Mouse (Mus musculus) midbrain, embryonic 10.5 days (tissue): ENCODE measurements around the gene Hist1h3b. TPM values are rescaled to one million over a fixed set of nuclear protein-coding genes. Genes with fewer than 3 reads are reported as not detected.

ENCODE experiments used
- DNase-seq: peaks from one replicate; pipeline ENCODE4 v3.0.0-alpha.2; 2017; ENCODE audit warnings: low spot score
- H3K27ac ChIP-seq: fragments of 300-500 bp; sonication (generic); replicated peaks from 2 replicates; pipeline ENCODE4 v1.5.1; 2016; ENCODE audit warnings: mild to moderate bottlenecking
- H3K27me3 ChIP-seq: fragments of 300-500 bp; sonication (generic); 2 replicates; pipeline ENCODE4 v1.6.1; 2016; ENCODE audit warnings: low read depth, mild to moderate bottlenecking; ENCODE audit not compliant: poor library complexity, severe bottlenecking
- H3K36me3 ChIP-seq: fragments of 300-500 bp; sonication (generic); 2 replicates; pipeline ENCODE4 v1.6.1; 2016; ENCODE audit warnings: mild to moderate bottlenecking, moderate library complexity
- H3K4me1 ChIP-seq: fragments of 300-500 bp; sonication (generic); 2 replicates; pipeline ENCODE4 v1.6.1; 2016
- H3K4me3 ChIP-seq: fragments of 300-500 bp; sonication (generic); 2 replicates; pipeline ENCODE4 v1.5.1; 2016; ENCODE audit warnings: mild to moderate bottlenecking, moderate library complexity
- H3K9me3 ChIP-seq: fragments of 300-500 bp; sonication (generic); replicated peaks from 2 replicates; pipeline ENCODE4 v1.6.1; 2016; ENCODE audit warnings: mild to moderate bottlenecking
- WGBS: fragments of 180-500 bp; shearing (Covaris S2); methylation state at CpG from one replicate; pipeline ENCODE4 v1.1.7; 2016; 5-methylcytosine and 5-hydroxymethylcytosine counted together
- microRNA-seq: library from miRNA; unstranded; fragments of <30 nt; microRNA quantifications from one replicate; pipeline ENCODE4, GENCODE M21; 2017
- polyA plus RNA-seq: library from polyadenylated mRNA; unstranded; fragments of >200 nt; fragmentation: Nextera tagmentation; extraction: Ambion mirVana; gene quantifications from 2 replicates; pipeline ENCODE4 v1.2.1, GENCODE M21; 2016

Gene Hist1h3b
- polyA plus RNA-seq, 1 experiment from 2014 or later = 11.3 TPM

DNA sequence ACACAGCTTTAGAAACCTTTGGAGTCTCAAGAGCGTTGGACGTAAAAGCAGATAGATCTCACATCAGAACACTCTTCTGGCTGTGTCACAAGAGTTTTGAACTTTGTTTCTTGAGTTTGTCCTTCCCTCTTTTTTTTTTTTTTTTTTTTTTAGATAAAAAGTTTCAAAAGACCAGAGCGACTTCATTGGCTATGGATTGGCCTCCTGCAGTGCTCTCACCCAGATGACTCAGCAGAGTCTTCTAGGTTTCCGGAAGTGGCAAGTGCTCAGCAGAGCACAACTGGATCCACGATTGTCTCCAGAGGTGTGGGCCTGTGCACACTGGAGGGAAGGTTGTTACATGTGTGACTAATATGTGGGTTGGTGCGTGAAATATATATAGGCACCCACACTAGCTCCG lies 26.3 kb downstream of the Hist1h3b start:
- H3K4me1 ChIP-seq = 0 out of 2 replicates have a peak, but pooled peaks cover under 1% of the 10 kb centered on the region
- DNase-seq = no peak
- no peak overlapping the region for H3K27ac ChIP-seq
- H3K27me3 ChIP-seq = no peaks in the 10 kb centered on the region
- WGBS = 91% methylated on average over 7 of the region's 7 CpGs
- no peaks in the 10 kb centered on the region for H3K36me3 ChIP-seq
- H3K9me3 ChIP-seq = no peaks in the 10 kb centered on the region
- no peak overlapping the region for H3K4me3 ChIP-seq

DNA sequence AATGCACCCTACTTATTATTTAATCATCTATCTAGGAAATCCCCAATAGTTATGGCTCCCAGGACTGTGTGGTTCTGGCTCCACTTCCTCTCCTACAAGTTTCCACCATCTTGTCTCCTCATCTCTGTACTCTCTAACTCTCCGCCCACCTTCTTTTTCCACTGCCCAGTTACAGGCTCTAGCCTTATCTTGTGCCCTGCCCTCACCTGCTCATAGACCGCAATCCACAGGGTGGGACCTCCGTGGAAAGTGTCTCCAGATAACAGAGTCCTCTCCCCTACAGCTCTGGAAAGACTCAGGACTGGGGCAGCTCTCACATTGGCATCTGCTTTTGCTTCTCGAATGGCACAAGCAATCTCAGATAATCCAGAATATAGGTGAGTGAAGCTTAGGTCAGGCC lies 27.0 kb downstream of the Hist1h3b start:
- WGBS = 88% methylated on average over 4 of the region's 4 CpGs
- H3K27ac ChIP-seq = no peak overlapping the region
- no peak for DNase-seq
- no peaks in the 10 kb centered on the region for H3K9me3 ChIP-seq
- no peak overlapping the region for H3K4me3 ChIP-seq
- no peaks in the 10 kb centered on the region for H3K4me1 ChIP-seq
- H3K27me3 ChIP-seq = no peaks in the 10 kb centered on the region
- no peaks in the 10 kb centered on the region for H3K36me3 ChIP-seq

DNA sequence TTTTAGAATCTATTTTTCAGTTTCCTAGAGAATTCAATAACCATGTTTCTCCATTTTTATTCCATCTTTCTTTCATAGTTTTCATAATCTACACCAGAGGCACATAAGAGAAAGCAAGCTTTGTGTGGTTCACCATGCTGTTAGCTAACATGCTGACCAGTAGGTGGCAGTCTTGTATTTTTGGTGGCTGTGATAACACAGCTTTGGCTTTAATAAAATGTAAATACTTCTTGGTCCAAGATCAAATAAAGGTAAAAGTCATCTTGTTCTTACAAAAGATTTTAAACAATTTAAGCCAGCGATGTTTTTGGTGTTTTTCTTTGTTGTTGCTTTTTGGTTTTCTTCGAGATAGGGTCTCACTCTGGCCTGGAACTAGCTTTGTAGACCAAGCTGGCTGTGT lies 40.5 kb downstream of the Hist1h3b start:
- H3K36me3 ChIP-seq = no peaks in the 10 kb centered on the region
- H3K27me3 ChIP-seq = no peaks in the 10 kb centered on the region
- WGBS = 44% methylated on average over 2 of the region's 2 CpGs
- H3K9me3 ChIP-seq = no peaks in the 10 kb centered on the region
- no peak for DNase-seq
- H3K27ac ChIP-seq = no peak overlapping the region
- H3K4me3 ChIP-seq = no peak overlapping the region
- no peaks in the 10 kb centered on the region for H3K4me1 ChIP-seq

DNA sequence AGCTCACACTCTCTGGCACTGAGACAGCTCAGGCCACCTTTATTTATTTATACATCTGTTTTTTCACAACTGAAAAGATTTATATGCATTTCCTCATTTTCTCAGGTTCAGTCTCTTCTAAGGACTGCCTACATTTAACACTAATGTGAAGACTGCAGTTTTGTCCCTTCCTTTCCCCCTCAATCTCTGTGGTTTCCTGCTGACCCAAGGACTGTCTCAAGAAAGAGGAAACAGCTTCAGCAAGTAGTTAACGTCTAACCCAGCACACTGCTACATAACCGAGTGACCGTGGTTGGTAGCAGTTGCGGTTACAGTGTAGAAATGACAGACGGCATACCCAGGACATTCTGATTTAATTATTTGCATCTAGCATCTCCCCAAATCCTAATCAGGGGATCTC lies 47.3 kb downstream of the Hist1h3b start:
- H3K27ac ChIP-seq = no peak overlapping the region
- no peaks in the 10 kb centered on the region for H3K4me1 ChIP-seq
- WGBS = 86% methylated on average over 5 of the region's 5 CpGs
- no peak for DNase-seq
- H3K36me3 ChIP-seq = no peaks in the 10 kb centered on the region
- no peak overlapping the region for H3K4me3 ChIP-seq
- no peaks in the 10 kb centered on the region for H3K9me3 ChIP-seq
- no peaks in the 10 kb centered on the region for H3K27me3 ChIP-seq

Small RNAs within 50 kb of the gene (microRNA-seq; reads per million reads assigned to microRNA genes)
- gene Gm44314 (not detected), gene Gm44484 (not detected)

Other genes starting within 250 kb of the Hist1h3b start
- 2.0 and 4.1 TPM in 2 replicates for gene Hist1h4h, start 221.2 kb upstream of the Hist1h3b start, polyA plus RNA-seq
- 4.7 and 9.5 TPM in 2 replicates for gene Hist1h2af, start 218.4 kb upstream of the Hist1h3b start, polyA plus RNA-seq
- 5.5 and 5.6 TPM in 2 replicates for gene Hist1h3g, start 216.8 kb upstream of the Hist1h3b start, polyA plus RNA-seq
- 1.00 and 1.0 TPM in 2 replicates for gene Hist1h2bh, start 208.9 kb upstream of the Hist1h3b start, polyA plus RNA-seq
- gene Hist1h3f, start 208.2 kb upstream of the Hist1h3b start, polyA plus RNA-seq = 1.1 and 1.5 TPM in 2 replicates
- gene Hist1h4f, start 200.6 kb upstream of the Hist1h3b start, polyA plus RNA-seq = 1.7 TPM in 1 of 2 replicates, not detected in the other
- gene Hist1h1d, start 199.0 kb upstream of the Hist1h3b start, polyA plus RNA-seq = 0.58 and 0.63 TPM in 2 replicates
- 5.1 and 7.2 TPM in 2 replicates for gene Hist1h3e, start 189.9 kb upstream of the Hist1h3b start, polyA plus RNA-seq
- gene Hist1h2ae, start 181.0 kb upstream of the Hist1h3b start, polyA plus RNA-seq = 85.6 and 104 TPM in 2 replicates
- gene Hist1h2bg, start 180.9 kb upstream of the Hist1h3b start, polyA plus RNA-seq = 4.5 and 6.4 TPM in 2 replicates
- gene Hist1h2bf, start 178.1 kb upstream of the Hist1h3b start, polyA plus RNA-seq = 3.8 TPM in 2 replicates
- 0.67 and 1.3 TPM in 2 replicates for gene Hist1h2ad, start 177.9 kb upstream of the Hist1h3b start, polyA plus RNA-seq
- gene Hist1h3d, start 176.5 kb upstream of the Hist1h3b start, polyA plus RNA-seq = 6.2 and 10.8 TPM in 2 replicates
- 95.1 and 103 TPM in 2 replicates for gene Hist1h4d, start 170.7 kb upstream of the Hist1h3b start, polyA plus RNA-seq
- gene Hist1h2be, start 131.1 kb upstream of the Hist1h3b start, polyA plus RNA-seq = 3.1 and 3.2 TPM in 2 replicates
- 18.0 and 22.4 TPM in 2 replicates for gene Hist1h1e, start 129.7 kb upstream of the Hist1h3b start, polyA plus RNA-seq
- 1.3 TPM in 2 replicates for gene Hist1h2ac, start 68.3 kb upstream of the Hist1h3b start, polyA plus RNA-seq
- gene Hist1h2bc, start 68.1 kb upstream of the Hist1h3b start, polyA plus RNA-seq = 22.1 and 23.9 TPM in 2 replicates
- gene Hist1h1t, start 56.5 kb upstream of the Hist1h3b start, polyA plus RNA-seq = not detected in 2 replicates
- gene Hist1h4c, start 53.8 kb upstream of the Hist1h3b start, polyA plus RNA-seq = 4.9 and 5.1 TPM in 2 replicates
- 2.3 and 2.5 TPM in 2 replicates for gene Hfe, start 41.4 kb upstream of the Hist1h3b start, polyA plus RNA-seq
- gene Hist1h1c, start 13.5 kb upstream of the Hist1h3b start, polyA plus RNA-seq = 8.8 and 9.5 TPM in 2 replicates
- gene Hist1h3c, start 6.7 kb upstream of the Hist1h3b start, polyA plus RNA-seq = 7.3 and 9.5 TPM in 2 replicates
- 2.3 and 2.4 TPM in 2 replicates for gene Hist1h2bb, start 5.5 kb upstream of the Hist1h3b start, polyA plus RNA-seq
- gene Hist1h2ab, start 1.1 kb upstream of the Hist1h3b start, polyA plus RNA-seq = 44.4 and 45.3 TPM in 2 replicates
- gene Hist1h4b, start 4.7 kb downstream of the Hist1h3b start, polyA plus RNA-seq = 4.9 and 6.9 TPM in 2 replicates
- 0.42 TPM in 1 of 2 replicates, not detected in the other for gene Hist1h4a, start 9.0 kb downstream of the Hist1h3b start, polyA plus RNA-seq
- 3.6 and 3.9 TPM in 2 replicates for gene Hist1h3a, start 10.1 kb downstream of the Hist1h3b start, polyA plus RNA-seq
- gene Hist1h1a, start 11.4 kb downstream of the Hist1h3b start, polyA plus RNA-seq = 1.7 and 2.7 TPM in 2 replicates
- 0.20 TPM in 1 of 2 replicates, not detected in the other for gene Trim38, start 17.6 kb downstream of the Hist1h3b start, polyA plus RNA-seq
- not detected in 2 replicates for gene Slc17a2, start 54.7 kb downstream of the Hist1h3b start, polyA plus RNA-seq
- gene Slc17a3, start 87.2 kb downstream of the Hist1h3b start, polyA plus RNA-seq = not detected in 2 replicates
- not detected in 2 replicates for gene Slc17a1, start 115.5 kb downstream of the Hist1h3b start, polyA plus RNA-seq
- not detected in 2 replicates for gene Slc17a4, start 162.7 kb downstream of the Hist1h3b start, polyA plus RNA-seq
- gene Hist1h2ba, start 181.9 kb downstream of the Hist1h3b start, polyA plus RNA-seq = not detected in 2 replicates
- gene Hist1h2aa, start 182.2 kb downstream of the Hist1h3b start, polyA plus RNA-seq = not detected in 2 replicates
- 0.21 and 0.27 TPM in 2 replicates for gene Scgn, start 238.9 kb downstream of the Hist1h3b start, polyA plus RNA-seq